Mouse (Mus musculus): ENCODE results near the gene Ank3. TPM values are rescaled to one million over a fixed set of nuclear protein-coding genes. Genes with fewer than 3 reads are reported as not detected.
A peak's percentile ranks its signal among the peaks of the same experiment; 100 is the strongest.

The Ank3 gene
- polyA plus RNA-seq, 1 experiment from 2014 or later: 60.0 TPM

DNA sequence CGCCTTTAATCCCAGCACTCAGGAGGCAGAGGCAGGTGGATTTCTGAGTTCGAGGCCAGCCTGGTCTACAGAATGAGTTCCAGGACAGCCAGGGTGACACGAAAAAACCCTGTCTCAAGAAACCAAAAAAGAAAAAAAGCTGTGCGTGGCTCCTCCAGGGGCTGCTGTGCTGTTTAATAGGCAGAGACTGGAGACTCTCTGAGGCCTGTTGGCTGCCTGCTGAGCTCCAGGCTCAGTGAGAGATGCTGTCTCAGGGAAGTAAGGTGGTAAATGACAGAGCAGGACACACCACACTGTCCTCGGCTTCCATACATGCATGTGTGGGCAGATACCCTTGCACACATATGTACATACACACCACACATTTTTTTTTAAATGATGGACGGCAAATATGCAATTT lies 206.0 kb downstream of the Ank3 start:
- Histone ChIP-seq H3K9me3 (replicated peaks; ENCODE audit: control insufficient read depth, low read length) (no peaks in the 10 kb centered on the region), H3K27me3 (replicated peaks; ENCODE audit: control insufficient read depth, insufficient read depth, low read length) (no peaks in the 10 kb centered on the region), H3K9ac (ENCODE audit: low read length) (no peak overlapping the region), H3K36me3 (ENCODE audit: control insufficient read depth, insufficient read depth, low read length) (no peaks in the 10 kb centered on the region), H3K4me1 (ENCODE audit: control insufficient read depth, insufficient read depth, low read length) (peaks cover 11% of the 10 kb centered on the region; the same call in 1 of the 2 replicates), H3K4me3 (ENCODE audit: low read depth, low read length) (no peak overlapping the region), H3K27ac (ENCODE audit: low read depth, low read length) (no peak overlapping the region), H3K4me2 (ENCODE audit: low read length) (no peak overlapping the region)
- 85% methylated on average over 6 of the region's 6 CpGs for WGBS
- ATAC-seq: no peak
- no peak for DNase-seq (ENCODE audit: low spot score)

DNA sequence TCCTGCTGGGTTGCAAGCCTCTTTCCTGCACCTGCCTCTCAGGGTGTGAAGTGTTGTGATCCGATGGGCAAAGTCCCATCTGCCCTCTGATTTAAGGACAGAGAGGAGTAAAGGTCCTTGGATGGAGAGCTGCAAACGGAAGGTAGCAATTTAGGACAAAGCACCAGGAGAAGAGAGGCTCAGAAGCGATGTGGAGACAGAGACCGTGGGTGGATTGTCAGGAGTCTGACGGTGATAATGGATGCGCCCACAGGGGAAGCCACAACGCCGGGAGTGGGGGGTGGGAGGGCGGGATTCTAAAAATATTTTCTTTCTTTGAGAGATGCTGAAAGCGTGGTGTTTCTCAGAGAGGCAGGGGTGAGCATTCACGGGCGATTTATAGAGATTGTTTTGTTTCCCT lies 206.6 kb downstream of the Ank3 start:
- Histone ChIP-seq H3K27me3 (replicated peaks; ENCODE audit: control insufficient read depth, insufficient read depth, low read length) (no peaks in the 10 kb centered on the region), H3K4me1 (ENCODE audit: control insufficient read depth, insufficient read depth, low read length) (peaks cover 11% of the 10 kb centered on the region; the same call in 1 of the 2 replicates), H3K36me3 (ENCODE audit: control insufficient read depth, insufficient read depth, low read length) (no peaks in the 10 kb centered on the region), H3K27ac (ENCODE audit: low read depth, low read length) (peak overlapping the region; percentile 46; the same call in 1 of the 2 replicates), H3K4me2 (ENCODE audit: low read length) (no peak overlapping the region), H3K9ac (ENCODE audit: low read length) (no peak overlapping the region), H3K9me3 (replicated peaks; ENCODE audit: control insufficient read depth, low read length) (no peaks in the 10 kb centered on the region), H3K4me3 (ENCODE audit: low read depth, low read length) (no peak overlapping the region)
- DNase-seq (ENCODE audit: low spot score): no peak
- 50% methylated on average over 12 of the region's 12 CpGs for WGBS
- no peak for ATAC-seq

DNA sequence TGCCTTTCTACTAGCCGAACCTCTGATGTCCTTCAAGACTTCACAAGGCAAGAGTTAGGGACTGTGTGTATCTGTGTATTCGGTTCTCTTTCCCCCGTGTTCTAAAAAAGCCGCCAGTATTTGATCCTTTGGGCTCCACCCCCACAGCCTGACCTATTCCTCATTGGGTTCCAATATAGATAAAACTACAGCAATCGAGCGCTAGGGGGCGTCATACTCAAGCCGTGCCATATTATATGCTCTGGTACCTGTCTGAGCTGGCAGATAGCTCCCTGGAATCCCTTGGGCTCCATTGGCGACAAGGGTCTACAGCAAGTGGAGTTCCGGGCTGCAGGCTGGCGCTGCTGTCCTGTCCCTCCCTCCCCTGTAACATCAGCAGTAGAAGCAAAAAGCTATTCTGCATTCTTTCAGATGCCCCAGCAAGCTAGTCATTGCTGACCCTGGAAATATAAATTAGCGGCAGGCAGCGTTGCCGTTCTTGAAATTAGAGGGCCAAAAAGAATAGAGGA lies 209.1 kb downstream of the Ank3 start:
- Histone ChIP-seq H3K9me3 (replicated peaks; ENCODE audit: control insufficient read depth, low read length) (no peaks in the 10 kb centered on the region), H3K27me3 (replicated peaks; ENCODE audit: control insufficient read depth, insufficient read depth, low read length) (no peaks in the 10 kb centered on the region), H3K36me3 (ENCODE audit: control insufficient read depth, insufficient read depth, low read length) (no peaks in the 10 kb centered on the region), H3K9ac (ENCODE audit: low read length) (no peak overlapping the region), H3K27ac (ENCODE audit: low read depth, low read length) (no peak overlapping the region), H3K4me1 (ENCODE audit: control insufficient read depth, insufficient read depth, low read length) (peaks cover 11% of the 10 kb centered on the region; the same call in 1 of the 2 replicates), H3K4me3 (ENCODE audit: low read depth, low read length) (no peak overlapping the region), H3K4me2 (ENCODE audit: low read length) (no peak overlapping the region)
- WGBS: 72% methylated on average over 14 of the region's 14 CpGs
- ATAC-seq: no peak
- DNase-seq (ENCODE audit: low spot score): no peak

DNA sequence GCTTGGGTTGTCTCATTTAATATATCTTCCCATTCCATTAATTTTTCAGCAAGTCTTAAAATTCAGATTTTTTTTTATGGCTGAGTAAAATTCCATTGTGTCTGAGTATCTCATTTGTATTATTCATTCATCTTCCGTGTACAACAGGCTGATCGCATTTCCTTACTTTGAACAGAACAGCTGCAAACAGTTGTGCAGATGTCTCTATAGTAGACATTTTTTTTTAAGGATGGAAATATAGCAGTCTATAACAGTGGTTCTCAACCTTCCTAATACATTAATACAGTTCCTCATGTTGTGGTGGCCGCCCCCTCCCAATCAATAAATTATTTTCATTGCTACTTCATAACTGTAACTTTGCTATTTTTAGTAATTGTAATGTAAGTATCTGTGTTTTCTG lies 212.7 kb downstream of the Ank3 start:
- ATAC-seq (no peak), DNase-seq (ENCODE audit: low spot score) (no peak)
- H3K4me1 ChIP-seq (ENCODE audit: control insufficient read depth, insufficient read depth, low read length): 0 out of 2 replicates have a peak, but pooled peaks cover 3% of the 10 kb centered on the region

DNA sequence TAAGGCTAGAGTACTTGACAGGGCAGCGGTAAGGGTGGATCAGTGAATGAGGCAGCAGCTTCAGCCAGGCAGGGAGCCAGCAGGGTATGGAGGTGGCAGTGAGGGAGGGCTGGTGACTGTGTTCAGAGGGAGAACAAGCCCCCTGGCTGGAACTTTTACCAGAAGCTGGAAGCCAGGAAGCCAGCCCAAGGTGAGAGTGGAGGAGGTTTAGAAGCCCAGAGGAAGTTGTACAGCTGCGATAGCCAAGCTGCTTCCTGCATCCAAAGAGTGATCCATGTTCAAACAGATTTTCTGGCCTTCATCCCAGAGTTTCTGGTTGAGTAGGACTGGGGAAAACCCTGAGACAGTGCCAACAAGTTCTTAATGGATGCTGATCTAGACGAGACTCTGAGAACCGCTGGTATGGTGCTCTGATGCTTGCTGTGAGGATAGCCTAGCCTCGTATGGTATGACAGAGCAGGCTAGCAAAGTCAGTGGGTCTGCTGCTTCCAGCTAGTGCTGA lies 213.3 kb downstream of the Ank3 start:
- Histone ChIP-seq H3K36me3 (ENCODE audit: control insufficient read depth, insufficient read depth, low read length) (no peaks in the 10 kb centered on the region), H3K27ac (ENCODE audit: low read depth, low read length) (0 out of 2 replicates have a peak overlapping the region, but pooled peaks have one; percentile 14), H3K9ac (ENCODE audit: low read length) (no peak overlapping the region), H3K4me2 (ENCODE audit: low read length) (no peak overlapping the region), H3K4me1 (ENCODE audit: control insufficient read depth, insufficient read depth, low read length) (no peaks in the 10 kb centered on the region), H3K27me3 (replicated peaks; ENCODE audit: control insufficient read depth, insufficient read depth, low read length) (no peaks in the 10 kb centered on the region), H3K4me3 (ENCODE audit: low read depth, low read length) (no peak overlapping the region), H3K9me3 (replicated peaks; ENCODE audit: control insufficient read depth, low read length) (no peaks in the 10 kb centered on the region)
- ATAC-seq (peak; percentile 67), DNase-seq (ENCODE audit: low spot score) (peak; percentile 93)
- 48% methylated on average over 5 of the region's 5 CpGs for WGBS

More for the DNA sequence above, 212.7 kb downstream of the Ank3 start:
- Histone ChIP-seq H3K27ac (ENCODE audit: low read depth, low read length) (no peak overlapping the region), H3K4me2 (ENCODE audit: low read length) (no peak overlapping the region), H3K4me3 (ENCODE audit: low read depth, low read length) (no peak overlapping the region), H3K9me3 (replicated peaks; ENCODE audit: control insufficient read depth, low read length) (no peaks in the 10 kb centered on the region), H3K36me3 (ENCODE audit: control insufficient read depth, insufficient read depth, low read length) (no peaks in the 10 kb centered on the region), H3K9ac (ENCODE audit: low read length) (no peak overlapping the region), H3K27me3 (replicated peaks; ENCODE audit: control insufficient read depth, insufficient read depth, low read length) (no peaks in the 10 kb centered on the region)
- 87% methylated on average over 3 of the region's 3 CpGs for WGBS

DNA sequence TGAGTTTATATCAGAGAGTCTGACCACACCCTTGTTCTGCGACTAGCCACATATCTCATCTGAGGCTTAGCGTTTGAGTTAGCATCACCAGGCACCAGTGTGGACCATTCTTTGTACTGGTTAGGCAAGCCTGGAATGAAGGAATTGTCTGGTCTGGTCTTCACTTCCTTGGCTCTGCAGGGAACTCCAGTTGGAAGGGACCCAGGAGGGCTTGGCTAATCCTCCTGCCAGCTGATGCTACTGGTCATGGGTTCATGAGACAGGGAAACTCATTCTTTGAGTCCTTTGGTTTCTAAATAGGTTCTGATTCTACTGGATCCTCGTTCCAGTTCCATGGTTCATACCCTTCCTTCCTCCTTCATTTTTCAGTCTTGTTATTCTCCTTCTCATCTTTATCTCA lies 218.4 kb downstream of the Ank3 start:
- Histone ChIP-seq H3K4me3 (ENCODE audit: low read depth, low read length) (no peak overlapping the region), H3K4me1 (ENCODE audit: control insufficient read depth, insufficient read depth, low read length) (no peaks in the 10 kb centered on the region), H3K4me2 (ENCODE audit: low read length) (no peak overlapping the region), H3K36me3 (ENCODE audit: control insufficient read depth, insufficient read depth, low read length) (no peaks in the 10 kb centered on the region), H3K27me3 (replicated peaks; ENCODE audit: control insufficient read depth, insufficient read depth, low read length) (no peaks in the 10 kb centered on the region), H3K9me3 (replicated peaks; ENCODE audit: control insufficient read depth, low read length) (no peaks in the 10 kb centered on the region), H3K27ac (ENCODE audit: low read depth, low read length) (no peak overlapping the region), H3K9ac (ENCODE audit: low read length) (no peak overlapping the region)
- 96% methylated on average over 3 of the region's 3 CpGs for WGBS
- ATAC-seq: no peak
- DNase-seq (ENCODE audit: low spot score): no peak

DNA sequence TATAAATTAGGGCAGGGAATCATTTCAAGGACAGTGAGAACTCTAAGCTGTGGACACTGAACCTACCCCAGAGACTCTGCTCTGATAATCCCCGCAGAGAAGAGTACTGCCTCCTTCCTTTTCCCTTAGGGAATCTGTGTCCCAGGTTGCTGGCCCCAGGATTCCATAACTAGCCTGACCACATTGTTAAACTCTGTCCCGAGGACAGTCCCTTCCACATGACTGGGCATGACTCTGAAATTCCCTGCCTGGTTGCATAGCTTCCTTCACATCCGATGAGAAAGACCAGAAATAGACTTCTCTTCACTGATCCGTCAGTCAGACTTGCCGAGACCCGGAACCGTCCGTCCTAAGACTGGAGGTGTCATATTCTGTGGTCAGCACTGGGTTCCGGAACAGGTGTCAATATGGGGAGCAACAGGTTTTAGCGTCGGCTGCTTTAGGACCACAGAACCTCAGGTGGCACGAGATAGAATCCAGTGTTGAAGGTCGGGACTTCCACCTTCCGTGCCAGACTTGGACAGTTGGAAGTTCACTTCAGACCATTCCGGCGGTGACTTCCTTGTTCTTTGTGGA lies 219.1 kb downstream of the Ank3 start:
- WGBS: 92% methylated on average over 16 of the region's 16 CpGs
- Histone ChIP-seq H3K36me3 (ENCODE audit: control insufficient read depth, insufficient read depth, low read length) (no peaks in the 10 kb centered on the region), H3K9me3 (replicated peaks; ENCODE audit: control insufficient read depth, low read length) (no peaks in the 10 kb centered on the region), H3K4me3 (ENCODE audit: low read depth, low read length) (no peak overlapping the region), H3K27me3 (replicated peaks; ENCODE audit: control insufficient read depth, insufficient read depth, low read length) (no peaks in the 10 kb centered on the region), H3K9ac (ENCODE audit: low read length) (no peak overlapping the region), H3K27ac (ENCODE audit: low read depth, low read length) (no peak overlapping the region), H3K4me2 (ENCODE audit: low read length) (no peak overlapping the region), H3K4me1 (ENCODE audit: control insufficient read depth, insufficient read depth, low read length) (no peaks in the 10 kb centered on the region)
- DNase-seq (ENCODE audit: low spot score) (no peak), ATAC-seq (no peak)

DNA sequence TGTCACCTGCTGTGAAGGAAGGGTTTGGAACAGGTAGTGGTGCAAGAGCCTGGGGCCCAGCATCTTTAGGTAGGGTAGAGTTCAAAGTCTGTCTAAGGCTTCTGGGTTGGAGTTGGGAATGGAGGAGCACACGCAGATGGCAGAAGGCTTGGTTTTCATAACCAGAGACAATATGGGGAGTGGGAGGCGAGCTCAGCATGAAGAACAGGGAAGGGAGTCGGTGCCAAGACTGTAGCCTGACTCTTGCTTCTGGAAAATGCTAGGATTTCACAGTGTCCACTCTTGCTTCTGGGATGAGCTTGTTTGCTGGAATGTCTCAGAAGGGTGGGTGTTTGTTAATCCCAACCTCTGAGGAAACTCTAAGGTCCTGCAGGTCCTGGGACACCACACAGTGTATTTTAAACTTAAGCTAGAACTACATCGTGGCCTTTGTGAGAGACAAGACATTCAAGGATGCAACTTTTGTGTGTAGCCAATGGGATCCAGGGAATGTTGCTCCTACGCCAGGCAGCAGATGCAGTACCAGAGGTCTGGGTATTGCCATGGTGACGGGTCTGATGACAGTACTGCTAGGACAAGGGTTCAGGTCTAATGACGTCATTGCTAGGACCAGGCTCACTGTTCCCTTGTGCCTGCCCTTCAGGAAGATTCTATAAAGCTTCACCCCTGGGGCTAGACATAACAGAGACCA lies 222.3 kb downstream of the Ank3 start:
- no peak for ATAC-seq

DNA sequence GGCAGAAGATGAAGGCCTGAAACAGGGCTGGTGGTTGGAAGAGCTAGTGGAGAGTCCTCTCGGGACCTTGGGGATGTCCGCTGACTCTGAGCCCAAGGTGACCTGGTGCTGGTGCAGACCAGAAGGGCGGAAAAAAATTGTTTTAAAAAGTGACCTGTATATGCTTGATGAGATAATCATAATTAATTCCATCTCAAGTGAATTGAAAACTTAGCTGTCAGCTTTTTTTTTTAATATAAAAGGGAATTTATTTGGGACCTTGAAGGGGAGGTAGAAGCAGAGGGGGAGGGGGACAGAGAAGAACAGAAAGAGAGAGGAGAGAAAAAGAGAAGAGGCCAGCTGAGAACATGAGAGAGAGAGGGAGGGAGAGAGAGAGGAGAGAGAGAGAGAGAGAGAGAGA lies 229.2 kb downstream of the Ank3 start:
- Histone ChIP-seq H3K4me3 (ENCODE audit: low read depth, low read length) (no peak overlapping the region), H3K9ac (ENCODE audit: low read length) (no peak overlapping the region), H3K36me3 (ENCODE audit: control insufficient read depth, insufficient read depth, low read length) (no peaks in the 10 kb centered on the region), H3K4me1 (ENCODE audit: control insufficient read depth, insufficient read depth, low read length) (no peaks in the 10 kb centered on the region; the same call in 1 of the 2 replicates), H3K4me2 (ENCODE audit: low read length) (no peak overlapping the region), H3K27ac (ENCODE audit: low read depth, low read length) (no peak overlapping the region), H3K9me3 (replicated peaks; ENCODE audit: control insufficient read depth, low read length) (no peaks in the 10 kb centered on the region), H3K27me3 (replicated peaks; ENCODE audit: control insufficient read depth, insufficient read depth, low read length) (no peaks in the 10 kb centered on the region)
- ATAC-seq (no peak), DNase-seq (ENCODE audit: low spot score) (no peak)
- WGBS: 89% methylated on average over 3 of the region's 3 CpGs

More for the DNA sequence above, 222.3 kb downstream of the Ank3 start:
- Histone ChIP-seq H3K27me3 (replicated peaks; ENCODE audit: control insufficient read depth, insufficient read depth, low read length) (no peaks in the 10 kb centered on the region), H3K4me1 (ENCODE audit: control insufficient read depth, insufficient read depth, low read length) (no peaks in the 10 kb centered on the region), H3K9ac (ENCODE audit: low read length) (no peak overlapping the region), H3K27ac (ENCODE audit: low read depth, low read length) (no peak overlapping the region), H3K4me2 (ENCODE audit: low read length) (no peak overlapping the region), H3K4me3 (ENCODE audit: low read depth, low read length) (no peak overlapping the region), H3K9me3 (replicated peaks; ENCODE audit: control insufficient read depth, low read length) (no peaks in the 10 kb centered on the region), H3K36me3 (ENCODE audit: control insufficient read depth, insufficient read depth, low read length) (no peaks in the 10 kb centered on the region)
- 77% methylated on average over 7 of the region's 7 CpGs for WGBS
- DNase-seq (ENCODE audit: low spot score): no peak

Measured in forebrain, embryonic 14.5 days (tissue).